Mouse (Mus musculus) limb, embryonic 11.5 days (tissue): Measurements from ENCODE around the gene Zfp367. TPM values are rescaled to one million over a fixed set of nuclear protein-coding genes. Genes with fewer than 3 reads are reported as not detected.

Experiments
- polyA plus RNA-seq: library from polyadenylated mRNA; unstranded; fragments of >200 nt; fragmentation: Nextera tagmentation; extraction: Ambion mirVana; gene quantifications from 2 replicates; pipeline ENCODE4 v1.2.1, GENCODE M21; 2014

Gene Zfp367
- polyA plus RNA-seq, 1 experiment from 2014 or later, result 15.3 TPM

Other genes starting within 250 kb of the Zfp367 start
- not detected in 2 replicates for gene Hsd17b3, start 64.0 kb downstream of the Zfp367 start, polyA plus RNA-seq
- 3.3 and 4.5 TPM in 2 replicates for gene Slc35d2, start 23.8 kb downstream of the Zfp367 start, polyA plus RNA-seq
- 24.2 and 24.4 TPM in 2 replicates for gene Habp4, start 8.6 kb upstream of the Zfp367 start, polyA plus RNA-seq
- 39.9 and 41.0 TPM in 2 replicates for gene Cdc14b, start 122.1 kb upstream of the Zfp367 start, polyA plus RNA-seq
- gene Aaed1, start 159.5 kb upstream of the Zfp367 start, polyA plus RNA-seq, result 33.1 and 34.0 TPM in 2 replicates
- 132 and 133 TPM in 2 replicates for gene Ctsl, start 217.7 kb upstream of the Zfp367 start, polyA plus RNA-seq